Mouse (Mus musculus): Measurements from ENCODE around the gene Pcyt1a. TPM values are rescaled to one million over a fixed set of nuclear protein-coding genes. Genes with fewer than 3 reads are reported as not detected.

Pcyt1a gene
- polyA plus RNA-seq, 1 experiment, result 14.6 TPM

GRCm38 (mm10) chr16:32506868-32507267 is 76.1 kb downstream of the Pcyt1a start:
- Histone ChIP-seq H3K9me3 (replicated peaks; ENCODE audit: control insufficient read depth, insufficient read depth, low read length, poor library complexity, severe bottlenecking) (no peaks in the 10 kb centered on the region), H3K36me3 (ENCODE audit: control insufficient read depth, insufficient read depth, low read length, poor library complexity, severe bottlenecking) (no peaks in the 10 kb centered on the region), H3K27me3 (ENCODE audit: control insufficient read depth, insufficient read depth, low read length, poor library complexity, severe bottlenecking) (no peaks in the 10 kb centered on the region), H3K9ac (ENCODE audit: low read depth, poor library complexity, severe bottlenecking) (no peak overlapping the region), H3K4me3 (ENCODE audit: low read depth, low read length) (no peak overlapping the region), H3K4me1 (ENCODE audit: control insufficient read depth, insufficient read depth, low read length) (peaks cover 12% of the 10 kb centered on the region), H3K27ac (ENCODE audit: insufficient read depth, low read length) (no peak overlapping the region)
- TF ChIP-seq POLR2A (IDR thresholded peaks at IDR 0.05; ENCODE audit: insufficient read depth, low read length), result no peak
- no peak for TF ChIP-seq EP300 (IDR thresholded peaks at IDR 0.05; ENCODE audit: insufficient read depth, low read depth, low read length)
- no peak for TF ChIP-seq CTCF (IDR thresholded peaks at IDR 0.05; ENCODE audit: low read depth, low read length)

GRCm38 (mm10) chr16:32507407-32507806 is 76.7 kb downstream of the Pcyt1a start:
- Histone ChIP-seq H3K36me3 (ENCODE audit: control insufficient read depth, insufficient read depth, low read length, poor library complexity, severe bottlenecking) (no peaks in the 10 kb centered on the region), H3K4me1 (ENCODE audit: control insufficient read depth, insufficient read depth, low read length) (peaks cover 16% of the 10 kb centered on the region), H3K9ac (ENCODE audit: low read depth, poor library complexity, severe bottlenecking) (no peak overlapping the region), H3K9me3 (replicated peaks; ENCODE audit: control insufficient read depth, insufficient read depth, low read length, poor library complexity, severe bottlenecking) (no peaks in the 10 kb centered on the region), H3K4me3 (ENCODE audit: low read depth, low read length) (no peak overlapping the region), H3K27me3 (ENCODE audit: control insufficient read depth, insufficient read depth, low read length, poor library complexity, severe bottlenecking) (no peaks in the 10 kb centered on the region), H3K27ac (ENCODE audit: insufficient read depth, low read length) (no peak overlapping the region)
- TF ChIP-seq CTCF (IDR thresholded peaks at IDR 0.05; ENCODE audit: low read depth, low read length), result peak; percentile 98
- TF ChIP-seq POLR2A (IDR thresholded peaks at IDR 0.05; ENCODE audit: insufficient read depth, low read length), result no peak

GRCm38 (mm10) chr16:32508035-32508434 is 77.3 kb downstream of the Pcyt1a start:
- TF ChIP-seq CTCF (IDR thresholded peaks at IDR 0.05; ENCODE audit: low read depth, low read length) (no peak), EP300 (IDR thresholded peaks at IDR 0.05; ENCODE audit: insufficient read depth, low read depth, low read length) (no peak), POLR2A (IDR thresholded peaks at IDR 0.05; ENCODE audit: insufficient read depth, low read length) (no peak)
- no peak overlapping the region for H3K9ac ChIP-seq (ENCODE audit: low read depth, poor library complexity, severe bottlenecking)
- 0 out of 2 replicates have a peak overlapping the region, but pooled peaks have one; percentile 2 for H3K27ac ChIP-seq (ENCODE audit: insufficient read depth, low read length)
- no peaks in the 10 kb centered on the region for H3K27me3 ChIP-seq (ENCODE audit: control insufficient read depth, insufficient read depth, low read length, poor library complexity, severe bottlenecking)
- peaks cover 16% of the 10 kb centered on the region for H3K4me1 ChIP-seq (ENCODE audit: control insufficient read depth, insufficient read depth, low read length)
- no peaks in the 10 kb centered on the region for H3K9me3 ChIP-seq (replicated peaks; ENCODE audit: control insufficient read depth, insufficient read depth, low read length, poor library complexity, severe bottlenecking)
- no peak overlapping the region for H3K4me3 ChIP-seq (ENCODE audit: low read depth, low read length)
- H3K36me3 ChIP-seq (ENCODE audit: control insufficient read depth, insufficient read depth, low read length, poor library complexity, severe bottlenecking), result no peaks in the 10 kb centered on the region

GRCm38 (mm10) chr16:32508506-32509065 is 77.9 kb downstream of the Pcyt1a start:
- no peak for TF ChIP-seq CTCF (IDR thresholded peaks at IDR 0.05; ENCODE audit: low read depth, low read length)
- TF ChIP-seq POLR2A (IDR thresholded peaks at IDR 0.05; ENCODE audit: insufficient read depth, low read length), result no peak
- Histone ChIP-seq H3K9ac (ENCODE audit: low read depth, poor library complexity, severe bottlenecking) (no peak overlapping the region), H3K4me3 (ENCODE audit: low read depth, low read length) (no peak overlapping the region), H3K36me3 (ENCODE audit: control insufficient read depth, insufficient read depth, low read length, poor library complexity, severe bottlenecking) (no peaks in the 10 kb centered on the region), H3K4me1 (ENCODE audit: control insufficient read depth, insufficient read depth, low read length) (peaks cover 16% of the 10 kb centered on the region), H3K9me3 (replicated peaks; ENCODE audit: control insufficient read depth, insufficient read depth, low read length, poor library complexity, severe bottlenecking) (no peaks in the 10 kb centered on the region), H3K27ac (ENCODE audit: insufficient read depth, low read length) (0 out of 2 replicates have a peak overlapping the region, but pooled peaks have one; percentile 2), H3K27me3 (ENCODE audit: control insufficient read depth, insufficient read depth, low read length, poor library complexity, severe bottlenecking) (no peaks in the 10 kb centered on the region)

GRCm38 (mm10) chr16:32509066-32509942 is 78.6 kb downstream of the Pcyt1a start:
- Histone ChIP-seq H3K4me1 (ENCODE audit: control insufficient read depth, insufficient read depth, low read length) (peaks cover 16% of the 10 kb centered on the region), H3K27ac (ENCODE audit: insufficient read depth, low read length) (0 out of 2 replicates have a peak overlapping the region, but pooled peaks have one; percentile 88), H3K9me3 (replicated peaks; ENCODE audit: control insufficient read depth, insufficient read depth, low read length, poor library complexity, severe bottlenecking) (no peaks in the 10 kb centered on the region), H3K27me3 (ENCODE audit: control insufficient read depth, insufficient read depth, low read length, poor library complexity, severe bottlenecking) (no peaks in the 10 kb centered on the region), H3K36me3 (ENCODE audit: control insufficient read depth, insufficient read depth, low read length, poor library complexity, severe bottlenecking) (no peaks in the 10 kb centered on the region), H3K4me3 (ENCODE audit: low read depth, low read length) (no peak overlapping the region), H3K9ac (ENCODE audit: low read depth, poor library complexity, severe bottlenecking) (no peak overlapping the region)
- no peak for TF ChIP-seq CTCF (IDR thresholded peaks at IDR 0.05; ENCODE audit: low read depth, low read length)
- no peak for TF ChIP-seq POLR2A (IDR thresholded peaks at IDR 0.05; ENCODE audit: insufficient read depth, low read length)
- no peak for TF ChIP-seq EP300 (IDR thresholded peaks at IDR 0.05; ENCODE audit: insufficient read depth, low read depth, low read length)
